Mouse (Mus musculus) left cerebral cortex, postnatal 14 days (tissue): ENCODE measurements around the gene Spint2. TPM values are rescaled to one million over a fixed set of nuclear protein-coding genes. Genes with fewer than 3 reads are reported as not detected.
"Not testable (repeated sequence)": the region's sequence is repeated elsewhere in the genome, so short reads cannot be mapped to it uniquely, and the experiment has no call there.

Source experiments
- DNase-seq, 2 experiments: peaks; one replicate each; pipeline ENCODE4 v3.0.0; 2021 to 2022; ENCODE audit warnings: low spot score in 2 of 2, mixed read lengths in 1 of 2
- intact Hi-C: fragments of 180-260 bp; cut with DNase I; formaldehyde crosslinking; loops from one replicate; pipeline ENCODE4 v1.15.1; 2025
- total RNA-seq, 2 experiments: library from RNA; stranded (reverse); gene quantifications; 2 replicates each; pipeline ENCODE4 v1.2.3; 2021

Spint2 gene
- total RNA-seq, 2 experiments from 2014 or later: 11.5 to 19.4 TPM

DNA sequence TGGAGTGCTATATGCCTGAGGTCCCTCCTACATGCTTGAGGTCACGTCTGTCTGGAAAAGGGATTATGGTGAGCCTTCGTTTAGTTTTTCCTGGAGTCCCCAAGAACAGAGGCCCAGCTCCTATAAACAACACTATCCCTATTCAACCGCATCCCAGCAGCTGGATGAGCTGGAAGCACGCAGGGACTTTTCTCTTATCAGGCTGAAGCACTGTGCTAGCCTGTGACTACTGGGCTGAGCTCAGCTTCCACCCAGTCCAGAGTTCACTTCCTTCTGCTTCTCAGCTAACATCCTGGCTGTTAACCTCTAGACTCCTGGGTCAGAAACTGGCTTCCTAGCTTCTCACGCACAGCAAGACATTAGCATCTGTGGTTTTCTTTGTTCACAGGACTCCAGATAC, 27.9 kb downstream of the Spint2 start:
- DNase-seq: no peak
- intact Hi-C loops: no loop called here

DNA sequence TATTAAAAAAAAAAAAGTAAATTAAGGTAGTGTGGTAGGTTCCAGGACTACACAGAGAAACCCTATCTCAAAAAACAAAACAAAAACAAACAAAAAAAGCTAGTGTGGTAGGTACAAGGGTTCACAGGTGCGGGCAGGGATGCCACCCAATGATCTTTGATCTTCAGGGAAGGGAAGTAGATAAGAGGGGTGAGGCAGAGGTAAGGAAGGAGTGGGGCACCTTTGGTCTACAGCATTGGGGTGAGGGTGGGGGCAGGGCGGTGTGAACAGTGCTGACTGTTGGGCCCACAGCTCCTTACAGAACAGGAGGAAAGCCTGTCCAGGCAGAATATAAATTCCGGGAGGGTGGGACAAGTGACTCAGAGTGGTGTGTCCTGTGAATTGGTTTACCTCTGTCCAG, 30.5 kb downstream of the Spint2 start:
- intact Hi-C loops: no loop called here
- no peak for DNase-seq

DNA sequence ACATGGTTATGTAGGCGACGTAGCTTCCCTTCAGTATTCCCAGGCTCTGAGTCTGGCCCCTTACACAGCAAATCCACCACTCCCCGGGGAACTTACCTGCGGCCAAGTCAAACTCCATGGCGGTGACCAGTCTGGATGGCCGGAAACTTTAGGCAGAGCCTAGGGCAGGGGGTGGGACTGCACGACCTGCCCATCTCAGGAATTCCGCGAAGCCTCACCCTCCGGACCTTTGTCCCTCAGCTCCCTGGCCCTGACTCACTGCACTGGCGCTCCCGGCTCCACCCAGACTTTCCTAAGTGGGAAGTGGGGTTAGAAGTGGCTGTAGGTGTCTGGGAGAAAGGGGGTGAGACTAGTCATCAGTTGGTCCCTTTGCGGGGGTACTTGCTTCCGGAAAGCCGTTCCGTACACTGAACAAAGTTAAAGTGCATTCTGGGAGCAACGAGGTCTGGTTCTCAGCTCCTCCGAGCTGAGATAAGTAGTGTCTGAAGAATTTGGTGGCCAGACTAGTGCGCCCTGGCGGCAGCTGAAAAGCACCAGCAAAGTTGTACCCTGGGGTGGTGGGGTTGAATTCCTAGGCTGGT, 33.4 kb downstream of the Spint2 start, which contains the start of gene 2200002D01Rik:
2200002D01Rik (minus strand) TSS at position 206 of the 581 bp plus-strand sequence.
- intact Hi-C loops: no loop called here
- no peak for DNase-seq

DNA sequence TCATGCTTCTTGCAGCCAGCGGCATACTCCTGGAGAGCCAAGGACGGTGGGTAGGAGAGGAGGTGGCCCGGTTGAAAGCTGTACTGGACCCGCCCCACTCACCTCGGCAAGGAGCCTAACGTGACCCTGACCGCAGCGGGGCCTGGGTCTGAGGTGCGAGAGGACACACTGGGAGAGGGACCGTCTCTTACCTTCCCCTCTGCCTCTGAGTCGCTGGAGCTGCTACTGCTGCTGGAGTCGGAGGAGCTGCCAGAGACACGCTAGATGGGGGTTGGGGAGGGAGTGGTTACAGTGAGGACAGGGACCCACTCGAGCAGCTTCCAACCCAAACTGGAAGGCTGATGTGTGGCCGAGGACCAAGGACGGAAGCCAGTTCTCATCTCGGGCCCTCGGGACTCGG, 34.0 kb downstream of the Spint2 start:
- intact Hi-C loops: loop anchor here (2.0 kb wide), 1 partner anchor 49 kb away; no protein-coding TSS in a partner anchor
- DNase-seq: no peak

DNA sequence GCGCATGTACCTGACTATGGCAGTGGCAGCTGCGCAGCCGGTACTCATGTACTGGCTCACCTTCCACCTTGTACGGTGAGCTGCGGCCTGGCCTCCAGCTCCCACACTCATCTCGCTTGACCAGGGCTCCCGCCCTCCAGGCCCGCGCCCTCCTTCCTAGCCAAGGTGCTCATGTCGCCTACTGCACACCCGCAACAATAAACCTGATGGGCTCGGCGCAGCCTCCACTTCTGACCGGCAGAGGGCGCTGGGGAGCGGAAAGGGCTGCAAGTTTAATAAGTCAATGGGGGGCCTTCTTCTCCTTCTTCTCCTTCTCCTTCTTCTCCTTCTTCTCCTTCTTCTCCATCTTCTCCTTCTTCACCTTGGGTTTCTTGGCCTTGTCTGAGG, 34.4 kb downstream of the Spint2 start:
- intact Hi-C loops: loop anchor here (2.0 kb wide), 1 partner anchor 49 kb away; no protein-coding TSS in a partner anchor

DNA sequence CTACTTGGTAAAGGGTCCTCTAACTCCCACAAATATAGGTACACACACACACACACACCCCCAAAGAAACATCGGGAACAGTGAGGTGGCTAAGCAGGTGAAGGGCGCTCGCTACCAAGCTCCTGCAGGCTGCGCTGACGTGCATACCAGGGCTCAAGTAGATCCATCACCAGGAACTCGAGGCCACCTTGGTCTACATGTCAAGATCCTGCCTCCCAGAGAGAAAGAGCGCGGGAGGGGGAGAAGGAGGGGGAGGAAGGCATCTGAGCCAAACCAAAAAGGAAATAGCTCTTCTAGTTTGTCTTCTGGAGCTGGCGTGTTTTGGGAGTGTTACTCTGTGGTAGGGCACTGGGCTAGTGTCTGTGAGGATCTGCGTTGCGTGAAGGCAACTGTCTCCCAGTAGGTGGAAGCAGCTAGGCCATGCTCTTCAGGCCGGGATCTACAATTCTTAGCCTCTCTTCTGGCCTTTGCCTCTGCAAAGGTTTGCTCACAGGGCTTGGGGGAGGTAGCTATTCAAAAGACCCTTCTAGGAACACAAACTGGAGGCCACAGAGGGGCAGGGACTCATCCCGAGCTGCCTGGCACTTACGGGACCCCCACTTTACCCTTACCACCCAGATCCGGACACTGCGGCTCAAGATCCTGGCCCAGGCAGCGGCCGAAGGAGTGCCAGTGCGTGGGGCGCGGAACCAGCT, 34.9 kb downstream of the Spint2 start:
- DNase-seq: no peak
- intact Hi-C loops: loop anchor here (2.0 kb wide), 1 partner anchor 50 kb away; no protein-coding TSS in a partner anchor

More for the DNA sequence above, 34.4 kb downstream of the Spint2 start:
- DNase-seq: peak; percentile 51 to 72

DNA sequence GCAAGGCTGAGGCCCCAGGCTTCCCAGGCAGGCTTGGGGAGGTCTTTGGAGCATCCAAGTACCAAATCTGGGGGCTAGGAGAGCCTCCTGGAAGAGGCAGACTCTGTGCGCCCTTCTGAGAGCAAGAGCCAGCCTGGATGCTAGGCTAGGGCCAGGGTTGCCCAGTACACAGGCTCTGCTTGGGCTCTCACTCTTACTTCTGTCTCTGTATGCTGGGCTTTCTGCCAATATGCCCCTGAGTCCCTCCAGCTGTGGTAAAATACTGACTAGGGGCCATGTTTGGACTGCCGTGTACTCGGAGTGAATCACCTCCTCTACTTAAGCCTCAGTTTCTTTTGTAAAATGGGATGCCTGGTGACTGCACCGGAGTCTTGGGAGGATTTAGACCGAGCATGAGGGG, 35.7 kb downstream of the Spint2 start:
- intact Hi-C loops: loop anchor here (2.0 kb wide), 1 partner anchor 51 kb away; no protein-coding TSS in a partner anchor
- no peak for DNase-seq

DNA sequence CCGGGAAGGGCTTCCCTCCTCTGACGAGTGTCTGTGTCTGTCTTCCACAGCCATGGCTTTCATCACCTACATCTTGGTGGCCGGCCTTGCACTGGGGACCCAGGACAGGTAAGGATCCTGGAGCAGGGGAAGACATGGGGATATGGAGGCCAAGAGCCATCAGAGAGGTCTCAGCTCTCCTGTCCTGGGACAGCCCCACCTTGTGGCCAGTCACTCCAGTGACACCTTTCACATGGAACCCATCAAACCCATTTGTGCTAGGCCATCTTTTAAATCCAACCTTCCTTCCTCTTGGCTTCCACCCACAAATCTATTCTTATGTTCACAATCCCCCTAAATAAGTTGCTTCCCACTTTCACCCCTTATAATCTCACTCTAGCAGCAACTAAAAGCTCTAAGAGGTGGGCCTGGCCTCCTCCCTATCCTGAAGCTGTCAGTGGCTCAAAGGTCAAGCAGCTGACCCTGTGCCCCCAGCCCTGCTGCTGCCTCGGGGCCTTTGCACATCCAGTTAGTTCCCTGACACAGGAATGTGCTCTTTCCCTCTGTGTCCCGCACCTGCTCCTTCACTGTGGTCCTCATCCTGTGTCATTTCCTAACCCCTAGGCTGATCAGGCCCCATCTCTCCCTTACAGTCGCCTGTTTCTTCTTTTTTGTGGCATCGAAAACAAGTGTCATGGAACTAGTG, 36.8 kb downstream of the Spint2 start:
- no peak for DNase-seq
- intact Hi-C loops: no loop called here

DNA sequence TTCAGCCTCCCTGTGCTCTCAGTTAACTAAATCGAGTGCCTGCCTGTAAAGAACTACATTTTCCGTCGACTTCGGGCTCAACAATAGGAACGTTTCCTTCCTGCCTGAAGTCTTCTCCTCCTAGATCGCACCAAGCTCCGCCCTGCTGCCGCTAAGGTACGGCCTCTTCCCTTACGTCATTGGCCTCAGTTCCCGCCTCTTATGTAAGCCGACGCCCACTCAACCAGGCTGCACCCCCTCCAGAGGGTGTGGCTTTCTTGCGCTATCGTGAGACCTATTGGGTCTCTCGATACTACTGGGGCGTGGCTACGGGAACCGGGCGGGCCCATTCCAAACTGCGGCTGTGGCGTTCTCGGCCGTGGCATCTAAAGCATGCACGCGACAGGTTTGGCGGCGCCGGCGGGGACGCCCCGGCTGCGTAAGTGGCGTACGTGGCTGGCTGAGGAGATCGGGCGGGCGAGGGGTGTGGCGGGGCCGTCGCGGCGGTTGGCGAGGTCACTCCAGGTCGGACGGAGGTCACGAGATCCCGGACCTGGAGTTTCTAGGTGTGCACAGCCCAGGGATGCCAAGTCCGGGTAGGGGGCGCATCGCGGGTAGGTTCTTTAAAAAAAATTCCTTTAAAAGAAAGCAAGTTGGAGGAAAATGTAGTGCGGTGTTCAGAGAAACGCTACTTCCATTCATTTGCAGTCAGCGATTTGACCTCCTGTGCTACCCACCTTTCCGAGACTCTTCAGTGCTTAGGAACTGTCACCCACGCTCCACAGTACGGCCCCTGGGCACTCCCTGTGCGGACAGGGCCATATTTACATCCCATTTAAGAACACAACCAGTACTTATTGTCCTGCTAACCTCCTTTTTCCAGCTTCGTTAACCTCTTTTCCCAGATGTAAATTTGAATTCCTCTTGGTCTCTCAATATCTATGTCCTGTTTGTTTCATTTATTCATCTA, 43.4 kb downstream of the Spint2 start, which contains the start of gene Yif1b:
Yif1b (plus strand) TSS at position 311 of the 949 bp plus-strand sequence.
- intact Hi-C loops: loop anchor here (5.0 kb wide), 2 partner anchors 56 to 71 kb away; partner anchors contain the start of gene Psmd8
- DNase-seq: peak; percentile 98 to 99

DNA sequence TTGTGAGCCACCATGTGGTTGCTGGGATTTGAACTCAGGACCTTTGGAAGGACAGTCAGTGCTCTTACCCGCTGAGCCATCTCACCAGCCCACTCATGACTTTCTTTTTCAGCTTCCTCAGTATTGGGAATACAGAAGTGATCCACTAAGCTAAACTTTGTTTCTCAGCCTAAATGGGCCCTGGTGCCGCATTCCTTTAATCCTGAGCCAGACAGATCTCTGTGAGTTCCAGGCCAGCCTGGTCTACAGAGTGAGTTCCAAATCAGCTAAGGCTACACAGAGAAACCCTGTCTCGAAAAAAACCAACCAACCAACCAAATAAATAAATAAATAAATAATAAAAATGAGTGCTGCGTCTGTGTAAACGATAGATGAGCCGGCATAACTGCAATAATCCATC, 44.1 kb downstream of the Spint2 start:
- intact Hi-C loops: loop anchor here (5.0 kb wide), 2 partner anchors 55 to 70 kb away; partner anchors contain the start of gene Psmd8
- not testable (repeated sequence) for DNase-seq

DNA sequence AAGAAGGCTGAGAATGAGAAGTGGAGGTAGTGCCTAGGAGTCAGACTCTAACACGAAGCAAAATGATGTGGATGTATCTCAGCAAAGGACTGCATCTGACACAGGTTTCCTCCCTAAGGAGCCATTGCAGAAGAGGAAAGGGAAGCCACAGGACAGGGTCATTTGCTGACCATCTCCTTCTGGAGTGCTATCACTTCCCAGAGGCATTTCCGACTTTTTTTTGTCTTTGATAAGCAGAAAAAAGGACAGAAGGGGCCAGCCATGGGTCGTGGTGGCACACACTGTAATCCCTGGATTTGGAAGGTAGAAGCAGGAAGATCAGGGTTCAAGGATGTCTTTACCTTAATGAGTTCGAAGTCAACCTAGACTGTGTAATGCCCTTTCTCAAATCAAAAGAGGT, 45.1 kb downstream of the Spint2 start:
- DNase-seq: no peak
- intact Hi-C loops: loop anchor here (5.0 kb wide), 2 partner anchors 54 to 69 kb away; partner anchors contain the start of gene Psmd8

DNA sequence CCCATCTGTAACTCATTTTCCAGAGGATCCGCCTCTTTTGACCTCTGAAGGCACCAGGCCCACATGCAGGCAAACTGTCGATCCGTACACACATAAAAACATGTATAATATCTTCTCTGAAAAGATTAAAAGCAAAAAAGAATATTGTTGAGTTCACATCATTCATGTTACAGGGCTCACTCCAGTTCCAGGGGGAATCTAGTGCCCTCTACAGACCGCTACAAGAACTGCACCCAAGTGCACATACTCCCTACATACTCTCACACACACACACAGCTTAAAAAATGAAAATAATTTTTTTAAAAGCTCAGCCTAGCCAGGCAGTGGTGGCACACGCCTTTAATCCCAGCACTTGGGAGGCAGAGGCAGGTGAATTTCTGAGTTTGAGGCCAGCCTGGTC, 47.1 kb downstream of the Spint2 start:
- DNase-seq: no peak
- intact Hi-C loops: loop anchor here (5.0 kb wide), 2 partner anchors 52 to 67 kb away; partner anchors contain the start of gene Psmd8

DNA sequence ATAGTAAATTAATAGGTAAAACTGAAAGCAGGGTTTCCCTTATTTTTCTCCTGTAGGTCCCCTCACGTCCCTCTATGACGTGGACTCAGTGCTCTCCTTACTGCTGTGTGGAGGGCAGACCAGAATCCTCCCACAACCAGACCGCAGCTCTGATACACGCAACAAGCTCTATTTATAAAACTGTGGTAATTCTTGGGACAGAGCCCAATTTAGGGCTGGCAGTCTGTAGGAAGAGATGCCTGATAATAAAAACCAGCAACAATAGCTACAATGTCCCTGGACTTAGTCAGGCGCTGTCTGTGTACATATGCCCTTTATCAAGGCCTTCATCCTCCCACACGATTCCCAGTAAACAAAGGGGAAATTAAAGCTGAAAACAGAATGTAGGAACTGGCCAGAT, 48.0 kb downstream of the Spint2 start:
- DNase-seq: peak in 1 of 2 experiments; percentile 64
- intact Hi-C loops: no loop called here

DNA sequence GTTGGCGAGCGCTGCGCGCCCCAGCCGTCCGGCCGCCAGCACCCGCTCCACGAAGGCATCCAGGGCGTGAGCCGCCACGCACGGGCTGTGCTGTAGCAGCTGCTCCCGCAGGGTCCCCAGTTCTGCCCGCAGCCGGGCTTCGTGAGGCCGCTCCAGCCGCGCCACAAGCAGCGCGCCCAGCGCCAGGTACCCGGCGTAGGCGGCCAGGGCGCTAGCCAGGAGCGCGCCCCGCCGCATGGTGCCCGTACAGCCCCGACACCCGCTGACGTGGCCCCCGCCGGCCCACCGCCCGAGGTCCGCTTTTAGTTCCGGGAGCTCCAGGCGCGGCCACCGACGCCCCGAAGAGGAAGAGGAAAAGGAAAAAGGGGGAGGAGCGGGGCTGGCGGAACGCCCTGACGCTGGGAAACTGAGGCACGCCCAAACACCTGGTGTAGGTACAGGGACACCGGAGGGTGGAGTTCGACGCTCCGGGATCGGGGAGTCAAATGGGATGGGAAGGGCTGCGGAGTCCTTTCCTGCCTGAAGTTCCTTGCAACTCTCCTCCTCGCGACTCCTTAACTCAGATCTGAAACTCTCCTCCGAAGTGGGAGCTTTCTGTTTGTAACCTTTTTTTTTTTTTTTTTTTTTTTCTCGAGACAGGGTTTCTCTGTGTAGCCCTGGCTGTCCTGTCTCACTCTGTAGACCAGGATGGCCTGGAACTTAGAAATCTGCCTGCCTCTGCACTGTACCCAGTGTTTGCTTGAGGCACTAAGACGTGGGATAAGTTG, 49.3 kb downstream of the Spint2 start, which contains the start of gene Kcnk6:
Kcnk6 (minus strand) TSS at position 269 of the 767 bp plus-strand sequence.
- DNase-seq: no peak
- intact Hi-C loops: no loop called here

DNA sequence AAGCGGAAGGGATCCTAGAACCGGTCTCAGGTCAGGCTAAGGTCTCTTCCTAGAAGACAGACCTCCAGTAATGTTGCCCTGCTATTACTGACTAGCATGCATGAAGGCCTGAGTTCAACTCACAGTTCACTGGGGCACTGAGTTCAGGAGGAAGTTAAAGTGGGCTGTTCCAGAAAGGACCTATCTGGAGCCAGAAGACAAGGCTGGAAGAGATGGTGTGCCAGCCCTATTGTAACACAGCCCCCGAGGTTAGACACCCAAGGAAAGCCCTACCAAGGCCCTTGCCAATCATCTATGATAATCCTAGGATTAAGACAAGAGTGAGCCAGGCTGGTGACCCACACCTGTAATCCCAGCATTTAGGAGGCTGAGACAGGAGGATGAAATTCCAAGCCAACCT, 50.2 kb downstream of the Spint2 start:
- no peak for DNase-seq
- intact Hi-C loops: no loop called here

DNA sequence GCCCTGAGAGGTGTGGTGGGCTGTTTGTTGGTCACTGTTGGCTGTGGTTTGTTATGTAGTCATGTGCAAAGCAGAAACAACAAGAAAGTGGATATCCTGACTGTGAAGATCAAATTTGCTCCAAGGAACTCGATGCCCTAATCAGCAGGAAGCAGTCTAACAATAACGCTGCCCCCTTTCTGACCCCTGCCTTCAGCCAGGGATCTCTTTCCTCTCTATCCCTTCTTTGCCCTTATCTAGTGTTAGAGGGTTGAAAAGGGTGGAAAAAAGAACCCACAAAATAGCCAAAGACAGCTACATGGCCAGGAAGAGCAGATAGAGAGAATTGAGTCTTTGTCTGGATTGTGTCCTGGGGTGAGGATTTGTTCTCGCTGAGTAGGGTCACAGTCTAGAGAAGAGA, 51.2 kb downstream of the Spint2 start:
- intact Hi-C loops: no loop called here
- no peak for DNase-seq

DNA sequence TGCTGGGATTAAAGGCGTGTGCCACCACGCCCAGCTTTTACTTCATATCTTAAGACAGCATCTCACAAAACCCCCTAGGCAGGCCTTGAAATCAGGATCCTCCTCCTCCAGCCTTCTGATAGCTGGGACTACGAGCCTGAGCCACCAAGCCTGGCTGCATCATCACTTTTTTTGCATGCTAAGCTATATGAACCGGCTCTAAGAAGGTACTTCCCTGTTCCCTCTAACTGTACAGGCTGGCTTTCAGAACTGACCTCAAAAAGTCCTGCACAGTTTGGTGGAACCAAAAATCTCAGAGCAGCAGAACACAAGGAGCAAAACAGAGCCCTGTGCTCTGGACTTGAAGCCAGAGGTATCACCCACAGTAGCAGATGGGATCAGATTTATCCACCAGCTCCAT, 53.5 kb downstream of the Spint2 start:
- intact Hi-C loops: no loop called here
- DNase-seq: no peak

DNA sequence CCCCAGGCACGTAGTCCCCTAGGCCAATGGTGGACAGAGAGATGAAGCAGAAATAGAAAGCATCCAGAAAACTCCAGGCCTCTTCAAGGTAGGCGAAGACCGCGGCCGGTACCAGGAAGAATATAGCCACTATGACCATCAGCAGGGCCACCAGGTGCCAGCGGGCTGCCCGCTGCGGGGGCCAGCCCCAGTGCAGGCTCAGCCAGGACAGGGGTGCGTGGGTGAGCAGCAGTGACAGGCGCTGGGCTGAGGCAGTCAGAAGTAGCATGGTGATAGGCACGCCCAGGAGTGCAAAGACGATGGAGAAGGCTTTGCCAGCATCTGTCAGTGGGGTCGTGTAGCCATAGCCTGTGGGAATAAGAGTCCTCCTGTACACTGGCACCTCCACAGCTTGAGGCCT, 56.2 kb downstream of the Spint2 start:
- intact Hi-C loops: no loop called here
- DNase-seq: no peak
